Mouse (Mus musculus) kidney, adult 2 months (tissue): ENCODE measurements around the gene Cck. TPM values are rescaled to one million over a fixed set of nuclear protein-coding genes. Genes with fewer than 3 reads are reported as not detected.
"Not testable (repeated sequence)": the region's sequence is repeated elsewhere in the genome, so short reads cannot be mapped to it uniquely, and the experiment has no call there.

Source experiments
- DNase-seq: peaks from one replicate; pipeline ENCODE4 v3.0.0; 2021
- H3K27ac ChIP-seq: fragments of 200-500 bp; 2 replicates; pipeline ENCODE4 v1.5.1; 2012; ENCODE audit warnings: low read depth, low read length, control low read depth, inconsistent platforms; ENCODE audit not compliant: insufficient read depth
- H3K27me3 ChIP-seq: fragments of 200-500 bp; replicated peaks from 2 replicates; pipeline ENCODE4 v1.6.1; 2012; ENCODE audit warnings: mild to moderate bottlenecking, moderate library complexity, low read length, inconsistent platforms; ENCODE audit not compliant: control insufficient read depth, insufficient read depth
- H3K36me3 ChIP-seq: fragments of 200-500 bp; 2 replicates; pipeline ENCODE4 v1.6.1; 2012; ENCODE audit warnings: mild to moderate bottlenecking, moderate library complexity, low read length, inconsistent platforms; ENCODE audit not compliant: control insufficient read depth, insufficient read depth
- H3K4me1 ChIP-seq: fragments of 200-500 bp; 2 replicates; pipeline ENCODE4 v1.6.1; 2011; ENCODE audit warnings: low read length; ENCODE audit not compliant: control insufficient read depth, insufficient read depth
- H3K4me3 ChIP-seq: fragments of 200-500 bp; 2 replicates; pipeline ENCODE4 v1.5.1; 2011; ENCODE audit warnings: mild to moderate bottlenecking, low read depth, low read length, control low read depth; ENCODE audit not compliant: insufficient read depth
- CTCF ChIP-seq: fragments of 200-500 bp; conservative IDR thresholded peaks from 2 replicates; pipeline ENCODE4 v1.5.1; 2011; ENCODE audit warnings: low read depth, mild to moderate bottlenecking, control low read depth, low read length, moderate library complexity, mixed read lengths; ENCODE audit not compliant: insufficient read depth, insufficient read length
- POLR2A ChIP-seq: fragments of 200-500 bp; IDR thresholded peaks from one replicate; pipeline ENCODE4 v1.6.1; 2011; ENCODE audit warnings: low read depth, low read length, control low read depth
- whole genome bisulfite sequencing: fragments of 180-500 bp; shearing (Covaris S2); methylation state at CpG from one replicate; pipeline ENCODE4 v1.1.7; 2018; 5-methylcytosine and 5-hydroxymethylcytosine counted together
- polyA plus RNA-seq: library from polyadenylated mRNA; depleted of rRNA; stranded (reverse); fragments of >200 nt; gene quantifications from 2 replicates; pipeline ENCODE4 v1.2.3, GENCODE M21; 2012

Gene Cck
- polyA plus RNA-seq, 1 experiment = 87.7 TPM

DNA sequence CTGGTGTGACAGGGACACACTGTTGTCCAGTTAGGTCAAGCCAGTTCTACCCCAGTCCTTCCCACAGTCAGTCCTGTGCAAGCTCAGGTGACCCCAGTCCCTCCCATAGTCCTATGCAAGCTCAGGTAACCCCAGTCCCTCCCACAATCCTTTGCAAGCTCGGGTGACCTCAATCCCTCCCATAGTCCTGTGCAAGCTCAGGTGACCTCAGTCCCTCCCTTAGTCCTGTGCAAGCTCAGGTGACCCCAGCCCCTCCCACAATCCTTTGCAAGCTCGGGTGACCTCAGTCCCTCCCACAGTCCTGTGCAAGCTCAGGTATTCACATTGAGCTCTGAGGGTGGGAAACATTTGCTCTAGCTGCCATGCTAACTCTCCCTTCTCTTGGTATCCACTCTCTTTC, 35.5 kb downstream of the Cck start:
- no peak for DNase-seq
- TF ChIP-seq CTCF (no peak), POLR2A (no peak)
- Histone ChIP-seq H3K27me3 (no peaks in the 10 kb centered on the region), H3K36me3 (peaks cover 4% of the 10 kb centered on the region; the same call in 1 of the 2 replicates), H3K4me3 (no peak overlapping the region), H3K27ac (no peak overlapping the region), H3K4me1 (no peaks in the 10 kb centered on the region)
- 17% methylated on average over 2 of the region's 2 CpGs for WGBS

DNA sequence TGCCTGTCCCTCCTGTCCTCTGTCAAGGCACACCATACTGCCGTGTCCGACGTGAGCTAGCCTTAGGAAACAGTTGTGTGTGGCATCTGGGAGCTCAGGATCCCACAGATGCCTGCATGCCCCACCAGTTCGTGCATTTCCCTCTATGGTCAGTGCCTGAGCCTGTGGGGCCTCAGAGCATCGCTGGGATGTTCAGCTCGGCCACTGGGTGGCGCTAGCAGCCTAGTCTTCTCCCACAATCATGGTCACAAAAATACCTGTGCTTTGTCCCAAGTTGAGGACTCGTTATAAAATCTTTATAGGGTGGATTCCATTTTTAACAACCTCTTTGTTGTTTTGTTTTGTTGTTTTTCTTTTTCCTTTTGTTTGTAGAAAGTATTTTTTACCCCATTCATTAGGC, 37.0 kb downstream of the Cck start:
- H3K36me3 ChIP-seq = peaks cover 9% of the 10 kb centered on the region
- no peak overlapping the region for H3K4me3 ChIP-seq
- H3K27ac ChIP-seq = no peak overlapping the region
- TF ChIP-seq CTCF = peak; percentile 78
- TF ChIP-seq POLR2A = no peak
- peak; percentile 41 for DNase-seq
- H3K27me3 ChIP-seq = no peaks in the 10 kb centered on the region
- 34% methylated on average over 8 of the region's 8 CpGs for WGBS
- H3K4me1 ChIP-seq = no peaks in the 10 kb centered on the region

GRCm38 (mm10) chr9:121456739-121457515, 38.6 kb downstream of the Cck start:
- H3K27me3 ChIP-seq = no peaks in the 10 kb centered on the region
- H3K4me3 ChIP-seq = no peak overlapping the region
- peaks cover 9% of the 10 kb centered on the region for H3K36me3 ChIP-seq
- 87% methylated on average over 13 of the region's 13 CpGs for WGBS
- H3K27ac ChIP-seq = no peak overlapping the region
- no peak for TF ChIP-seq CTCF
- no peak for TF ChIP-seq POLR2A
- no peak for DNase-seq
- no peaks in the 10 kb centered on the region for H3K4me1 ChIP-seq

DNA sequence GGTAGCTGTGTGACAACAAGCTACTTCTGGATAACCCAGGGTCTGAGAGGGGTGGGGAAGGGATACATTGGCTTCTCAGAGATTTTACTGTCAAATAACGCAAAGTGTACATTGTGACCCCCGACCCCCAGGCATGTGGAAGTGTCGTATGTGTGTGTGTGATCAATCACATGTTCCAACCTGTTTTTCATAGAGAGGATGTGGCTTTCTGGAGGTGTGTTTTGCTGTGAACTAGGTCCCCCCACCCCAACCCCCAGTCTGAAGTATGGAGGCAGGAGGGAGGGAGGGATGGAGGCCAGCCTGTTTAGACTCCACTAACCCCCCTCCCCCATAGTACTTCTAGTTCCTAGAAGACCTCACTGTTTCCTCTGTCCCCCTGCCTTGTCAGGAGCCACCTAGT, 40.6 kb downstream of the Cck start:
- no peaks in the 10 kb centered on the region for H3K4me1 ChIP-seq
- WGBS = 91% methylated on average over 3 of the region's 3 CpGs
- no peak for DNase-seq
- peaks cover 7% of the 10 kb centered on the region for H3K36me3 ChIP-seq
- H3K27me3 ChIP-seq = no peaks in the 10 kb centered on the region
- no peak overlapping the region for H3K27ac ChIP-seq
- TF ChIP-seq CTCF = no peak
- no peak for TF ChIP-seq POLR2A
- H3K4me3 ChIP-seq = no peak overlapping the region

- not testable (repeated sequence) for H3K4me3 ChIP-seq, DNase-seq, H3K4me1 ChIP-seq, H3K27ac ChIP-seq, H3K27me3 ChIP-seq
- peaks cover 12% of the 10 kb centered on the region for H3K36me3 ChIP-seq
- WGBS = 79% methylated on average over 9 of the region's 9 CpGs
Measured at GRCm38 (mm10) chr9:121452342-121452942, 43.1 kb downstream of the Cck start.

DNA sequence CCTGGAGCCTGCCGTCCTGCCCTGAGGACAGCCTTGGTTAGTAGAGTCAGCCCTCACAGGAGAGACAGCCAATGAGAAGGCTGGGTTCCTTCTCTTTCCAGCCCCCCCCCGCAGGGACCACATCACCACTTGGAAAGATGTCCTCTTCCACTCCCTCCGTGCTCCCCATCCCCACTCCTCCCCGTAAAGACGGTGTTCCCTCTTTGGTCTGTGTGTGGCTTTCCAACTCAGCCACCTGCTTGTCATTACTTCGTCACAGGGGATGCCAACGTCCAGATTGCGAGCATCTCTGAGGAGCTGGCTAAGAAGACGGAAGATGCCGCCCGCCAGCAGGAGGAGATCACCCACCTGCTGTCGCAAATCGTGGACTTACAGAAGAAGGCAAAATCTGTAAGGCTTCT, 49.1 kb downstream of the Cck start:
- TF ChIP-seq CTCF (no peak), POLR2A (no peak)
- Histone ChIP-seq H3K27ac (no peak overlapping the region), H3K4me1 (no peaks in the 10 kb centered on the region), H3K4me3 (no peak overlapping the region), H3K27me3 (no peaks in the 10 kb centered on the region), H3K36me3 (peaks cover 5% of the 10 kb centered on the region)
- WGBS = 88% methylated on average over 13 of the region's 13 CpGs
- no peak for DNase-seq

DNA sequence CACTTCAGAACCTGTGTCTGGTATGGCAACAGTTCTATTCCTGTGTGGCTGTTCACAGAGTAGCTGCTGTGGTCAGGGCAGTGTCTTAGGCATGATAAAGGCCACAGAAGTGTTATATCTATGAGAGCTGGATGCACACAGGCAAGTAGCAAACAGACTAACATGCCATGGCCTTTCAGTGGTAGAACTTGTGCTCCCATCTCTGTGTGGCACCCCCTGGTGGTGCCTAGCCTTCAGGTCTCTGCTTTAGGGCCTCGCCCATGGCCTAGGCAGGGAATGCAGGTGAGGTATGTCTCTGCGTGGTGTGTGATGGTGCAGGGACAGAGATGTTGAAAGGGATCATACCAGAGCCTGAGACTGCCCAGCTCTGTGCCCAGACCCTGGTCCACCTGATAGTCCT, 50.1 kb downstream of the Cck start:
- peaks cover 5% of the 10 kb centered on the region for H3K36me3 ChIP-seq
- H3K27ac ChIP-seq = no peak overlapping the region
- peak; percentile 40 for DNase-seq
- H3K27me3 ChIP-seq = no peaks in the 10 kb centered on the region
- no peaks in the 10 kb centered on the region for H3K4me1 ChIP-seq
- WGBS = 78% methylated on average over 2 of the region's 2 CpGs
- peak; percentile 60 for TF ChIP-seq CTCF
- TF ChIP-seq POLR2A = no peak
- no peak overlapping the region for H3K4me3 ChIP-seq
